Mouse (Mus musculus): ENCODE data around the gene Ank3. TPM values are rescaled to one million over a fixed set of nuclear protein-coding genes. Genes with fewer than 3 reads are reported as not detected.

Gene Ank3
- polyA plus RNA-seq, 1 experiment from 2014 or later, result 150 TPM

DNA sequence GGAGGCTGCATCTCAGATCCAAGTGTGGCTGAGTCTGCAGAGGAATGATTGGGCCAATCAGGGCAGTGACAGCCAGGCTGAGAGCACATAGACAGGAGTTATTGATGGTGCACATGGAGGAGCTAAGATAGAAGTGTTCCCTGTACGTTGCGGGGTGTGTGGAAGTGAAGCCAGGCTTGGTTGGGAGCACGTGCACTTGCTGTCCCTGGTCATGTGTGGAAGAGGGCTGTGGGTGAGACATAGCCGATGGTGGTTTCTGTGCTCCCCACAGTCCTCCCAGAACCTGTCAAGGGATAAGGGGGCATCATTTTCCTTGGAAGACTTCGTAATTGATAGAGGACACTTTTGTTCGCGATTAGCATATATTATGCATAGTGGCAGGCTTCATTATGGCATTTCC, 434.2 kb downstream of the Ank3 start:
- no peak overlapping the region for H3K4me2 ChIP-seq (ENCODE audit: low read length)
- H3K27ac ChIP-seq (replicated peaks; ENCODE audit: low read depth, low read length), result no peak overlapping the region
- ATAC-seq (ENCODE audit: low FRiP score, low TSS enrichment) (no peak), DNase-seq (no peak)
- H3K4me1 ChIP-seq (ENCODE audit: control insufficient read depth, insufficient read depth, low read length), result no peaks in the 10 kb centered on the region
- peaks cover 10% of the 10 kb centered on the region; the same call in 1 of the 2 replicates for H3K36me3 ChIP-seq (ENCODE audit: control insufficient read depth, insufficient read depth, low read length)
- H3K9me3 ChIP-seq (ENCODE audit: control insufficient read depth, low read length), result no peaks in the 10 kb centered on the region
- 72% methylated on average over 7 of the region's 7 CpGs for WGBS
- no peak overlapping the region for H3K4me3 ChIP-seq (replicated peaks; ENCODE audit: low read depth, low read length)
- H3K9ac ChIP-seq (replicated peaks; ENCODE audit: low read length), result no peak overlapping the region
- H3K27me3 ChIP-seq (ENCODE audit: control insufficient read depth, insufficient read depth, low read length), result no peaks in the 10 kb centered on the region

DNA sequence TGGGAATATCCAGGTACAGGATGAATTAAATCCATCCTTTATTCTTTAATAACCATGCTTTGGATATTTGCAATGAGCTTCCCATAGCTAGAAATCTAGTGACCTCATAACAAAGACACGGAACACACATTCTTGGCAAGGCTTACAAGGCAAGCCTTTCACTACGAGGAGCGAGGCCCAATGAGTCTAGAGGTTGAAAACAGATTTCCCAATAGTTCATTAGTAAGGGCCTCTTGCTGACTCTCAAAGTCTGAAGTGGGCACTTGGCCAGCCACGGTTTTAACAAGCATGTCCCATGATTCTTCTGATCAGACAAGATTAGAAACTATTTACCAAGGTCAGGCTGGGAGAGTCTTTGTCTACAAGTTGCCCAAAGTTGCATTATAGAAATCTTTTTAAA, 436.1 kb downstream of the Ank3 start:
- H3K4me3 ChIP-seq (replicated peaks; ENCODE audit: low read depth, low read length), result no peak overlapping the region
- peaks cover 10% of the 10 kb centered on the region; the same call in 1 of the 2 replicates for H3K36me3 ChIP-seq (ENCODE audit: control insufficient read depth, insufficient read depth, low read length)
- H3K4me1 ChIP-seq (ENCODE audit: control insufficient read depth, insufficient read depth, low read length), result no peaks in the 10 kb centered on the region
- H3K4me2 ChIP-seq (ENCODE audit: low read length), result no peak overlapping the region
- 72% methylated on average over 4 of the region's 4 CpGs for WGBS
- H3K27me3 ChIP-seq (ENCODE audit: control insufficient read depth, insufficient read depth, low read length), result no peaks in the 10 kb centered on the region
- H3K27ac ChIP-seq (replicated peaks; ENCODE audit: low read depth, low read length), result no peak overlapping the region
- H3K9me3 ChIP-seq (ENCODE audit: control insufficient read depth, low read length), result no peaks in the 10 kb centered on the region
- ATAC-seq (ENCODE audit: low FRiP score, low TSS enrichment), result no peak
- no peak for DNase-seq
- no peak overlapping the region for H3K9ac ChIP-seq (replicated peaks; ENCODE audit: low read length)

DNA sequence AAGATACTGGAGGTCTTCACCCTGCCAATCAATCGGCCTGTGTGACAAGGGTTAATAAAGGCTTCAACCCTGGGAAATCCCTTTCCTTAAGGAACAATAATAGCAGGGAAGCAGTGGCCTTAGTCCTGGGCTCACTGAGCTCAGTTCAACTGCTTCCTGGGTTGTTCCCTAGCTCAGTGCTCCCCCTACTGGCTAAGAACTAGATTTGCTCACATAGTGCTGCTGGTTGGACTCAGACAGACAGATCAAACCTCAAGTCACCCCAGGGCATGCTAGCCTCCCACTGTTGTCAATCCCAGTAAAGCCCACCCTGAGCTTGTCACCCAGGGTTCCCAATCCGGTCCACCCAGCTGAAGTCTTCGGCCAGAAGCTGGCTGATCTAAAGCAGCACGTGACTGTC, 447.2 kb downstream of the Ank3 start:
- H3K36me3 ChIP-seq (ENCODE audit: control insufficient read depth, insufficient read depth, low read length), result peaks cover 9% of the 10 kb centered on the region
- H3K27me3 ChIP-seq (ENCODE audit: control insufficient read depth, insufficient read depth, low read length), result no peaks in the 10 kb centered on the region
- 38% methylated on average over 4 of the region's 4 CpGs for WGBS
- H3K9me3 ChIP-seq (ENCODE audit: control insufficient read depth, low read length), result no peaks in the 10 kb centered on the region
- H3K4me3 ChIP-seq (replicated peaks; ENCODE audit: low read depth, low read length), result no peak overlapping the region
- 0 out of 2 replicates have a peak overlapping the region, but pooled peaks have one; percentile 14 for H3K27ac ChIP-seq (replicated peaks; ENCODE audit: low read depth, low read length)
- DNase-seq (peak; percentile 90), ATAC-seq (ENCODE audit: low FRiP score, low TSS enrichment) (peak; percentile 71)
- no peaks in the 10 kb centered on the region for H3K4me1 ChIP-seq (ENCODE audit: control insufficient read depth, insufficient read depth, low read length)
- no peak overlapping the region; the same call in 1 of the 2 replicates for H3K9ac ChIP-seq (replicated peaks; ENCODE audit: low read length)
- no peak overlapping the region for H3K4me2 ChIP-seq (ENCODE audit: low read length)

DNA sequence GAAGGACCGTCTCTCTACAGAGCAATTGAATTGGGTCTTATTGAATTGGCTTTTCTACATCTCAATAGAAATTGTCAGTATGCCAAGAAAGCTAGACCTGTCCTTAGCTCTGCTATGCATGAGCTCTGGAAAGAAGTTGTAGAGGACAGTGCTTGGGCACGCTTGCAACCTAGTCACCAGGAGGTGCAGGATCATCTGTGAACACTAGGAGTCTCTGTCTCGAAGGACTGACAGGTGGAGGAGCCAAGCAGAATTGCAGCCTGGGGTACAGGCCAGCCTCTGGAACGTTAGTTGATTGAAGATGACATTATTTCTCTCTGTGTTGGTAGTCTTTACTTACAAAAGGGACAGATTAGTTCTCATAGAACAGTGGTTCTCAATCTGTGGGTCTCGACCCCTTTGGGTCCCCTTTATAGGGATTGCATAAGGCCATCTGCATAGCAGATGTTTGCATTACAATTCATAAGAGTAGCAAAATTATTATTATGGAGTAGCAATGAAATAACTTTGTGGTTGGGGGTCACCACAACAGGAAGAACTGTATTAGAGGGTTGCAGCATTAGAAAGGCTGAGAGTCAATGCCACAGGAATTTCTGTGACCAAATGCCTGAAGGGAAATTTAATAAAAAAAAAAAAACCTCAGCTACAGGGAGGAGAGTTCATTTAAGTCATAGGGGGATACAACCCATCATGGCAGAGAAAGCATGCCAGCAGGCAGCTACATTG, 454.0 kb downstream of the Ank3 start:
- ATAC-seq (ENCODE audit: low FRiP score, low TSS enrichment), result no peak

DNA sequence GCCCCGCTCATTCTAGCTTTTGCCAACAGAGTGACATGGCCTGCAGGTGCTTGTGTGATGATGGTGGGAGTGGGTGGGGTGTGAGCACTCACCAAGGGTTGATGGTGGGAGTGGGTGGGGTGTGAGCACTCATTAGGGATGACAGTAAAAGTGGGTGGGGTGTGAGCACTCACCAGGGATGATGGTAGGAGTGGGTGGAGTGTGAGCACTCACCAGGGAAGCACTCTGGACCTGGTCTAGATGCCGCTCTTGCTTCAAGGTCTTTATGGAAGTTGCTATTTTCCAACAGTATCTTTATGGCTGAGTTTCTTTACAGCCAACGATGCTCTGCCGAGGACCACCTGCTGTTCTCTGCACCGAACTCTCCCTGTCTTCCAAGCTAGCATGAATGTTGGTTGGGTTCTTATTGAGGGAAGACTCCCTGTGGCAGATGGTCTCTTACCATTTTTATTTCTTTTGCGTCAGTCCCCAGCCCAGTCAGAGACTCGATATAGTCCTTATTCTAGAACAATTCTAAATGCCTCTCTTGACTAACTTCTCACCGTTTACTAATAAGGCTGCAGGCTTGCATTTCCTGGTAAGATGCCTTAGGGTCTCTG, 456.1 kb downstream of the Ank3 start:
- peaks cover 14% of the 10 kb centered on the region for H3K36me3 ChIP-seq (ENCODE audit: control insufficient read depth, insufficient read depth, low read length)
- H3K4me3 ChIP-seq (replicated peaks; ENCODE audit: low read depth, low read length), result no peak overlapping the region
- H3K4me1 ChIP-seq (ENCODE audit: control insufficient read depth, insufficient read depth, low read length), result peaks cover 13% of the 10 kb centered on the region
- WGBS, result 94% methylated on average over 8 of the region's 8 CpGs
- no peak overlapping the region for H3K27ac ChIP-seq (replicated peaks; ENCODE audit: low read depth, low read length)
- H3K9ac ChIP-seq (replicated peaks; ENCODE audit: low read length), result no peak overlapping the region
- no peak overlapping the region for H3K4me2 ChIP-seq (ENCODE audit: low read length)
- ATAC-seq (ENCODE audit: low FRiP score, low TSS enrichment) (no peak), DNase-seq (no peak)
- no peaks in the 10 kb centered on the region for H3K27me3 ChIP-seq (ENCODE audit: control insufficient read depth, insufficient read depth, low read length)
- H3K9me3 ChIP-seq (ENCODE audit: control insufficient read depth, low read length), result no peaks in the 10 kb centered on the region

More for the DNA sequence above, 454.0 kb downstream of the Ank3 start:
- H3K36me3 ChIP-seq (ENCODE audit: control insufficient read depth, insufficient read depth, low read length), result peaks cover 14% of the 10 kb centered on the region
- no peaks in the 10 kb centered on the region for H3K9me3 ChIP-seq (ENCODE audit: control insufficient read depth, low read length)
- H3K4me1 ChIP-seq (ENCODE audit: control insufficient read depth, insufficient read depth, low read length), result no peaks in the 10 kb centered on the region
- H3K27ac ChIP-seq (replicated peaks; ENCODE audit: low read depth, low read length), result no peak overlapping the region
- H3K27me3 ChIP-seq (ENCODE audit: control insufficient read depth, insufficient read depth, low read length), result no peaks in the 10 kb centered on the region
- no peak for DNase-seq
- no peak overlapping the region for H3K4me3 ChIP-seq (replicated peaks; ENCODE audit: low read depth, low read length)
- 67% methylated on average over 5 of the region's 5 CpGs for WGBS
- H3K4me2 ChIP-seq (ENCODE audit: low read length), result no peak overlapping the region
- no peak overlapping the region for H3K9ac ChIP-seq (replicated peaks; ENCODE audit: low read length)

DNA sequence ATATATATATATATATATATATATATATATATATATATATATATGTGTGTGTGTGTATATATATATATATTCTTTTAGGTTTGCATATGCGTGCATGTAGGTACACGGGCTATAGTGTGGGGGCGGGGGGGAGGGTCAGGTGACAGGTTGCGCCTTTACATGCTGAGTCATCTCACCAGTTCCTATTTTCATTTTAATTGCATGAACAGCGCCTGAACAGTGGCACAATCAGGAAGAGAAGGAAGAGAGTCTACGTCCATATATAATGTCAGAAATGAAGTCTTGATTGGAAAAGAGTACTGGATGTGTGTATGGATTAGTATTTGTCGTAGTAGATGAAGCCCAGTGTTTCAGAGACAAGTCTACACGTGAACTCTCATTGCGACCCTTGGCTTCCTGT, 459.4 kb downstream of the Ank3 start:
- peaks cover 13% of the 10 kb centered on the region for H3K4me1 ChIP-seq (ENCODE audit: control insufficient read depth, insufficient read depth, low read length)
- DNase-seq (no peak), ATAC-seq (ENCODE audit: low FRiP score, low TSS enrichment) (no peak)
- no peaks in the 10 kb centered on the region for H3K36me3 ChIP-seq (ENCODE audit: control insufficient read depth, insufficient read depth, low read length)
- H3K4me2 ChIP-seq (ENCODE audit: low read length), result no peak overlapping the region
- no peak overlapping the region for H3K4me3 ChIP-seq (replicated peaks; ENCODE audit: low read depth, low read length)
- peak overlapping the region; percentile 85 for H3K27ac ChIP-seq (replicated peaks; ENCODE audit: low read depth, low read length)
- 94% methylated on average over 9 of the region's 9 CpGs for WGBS
- H3K27me3 ChIP-seq (ENCODE audit: control insufficient read depth, insufficient read depth, low read length), result no peaks in the 10 kb centered on the region
- no peak overlapping the region for H3K9ac ChIP-seq (replicated peaks; ENCODE audit: low read length)
- H3K9me3 ChIP-seq (ENCODE audit: control insufficient read depth, low read length), result no peaks in the 10 kb centered on the region

DNA sequence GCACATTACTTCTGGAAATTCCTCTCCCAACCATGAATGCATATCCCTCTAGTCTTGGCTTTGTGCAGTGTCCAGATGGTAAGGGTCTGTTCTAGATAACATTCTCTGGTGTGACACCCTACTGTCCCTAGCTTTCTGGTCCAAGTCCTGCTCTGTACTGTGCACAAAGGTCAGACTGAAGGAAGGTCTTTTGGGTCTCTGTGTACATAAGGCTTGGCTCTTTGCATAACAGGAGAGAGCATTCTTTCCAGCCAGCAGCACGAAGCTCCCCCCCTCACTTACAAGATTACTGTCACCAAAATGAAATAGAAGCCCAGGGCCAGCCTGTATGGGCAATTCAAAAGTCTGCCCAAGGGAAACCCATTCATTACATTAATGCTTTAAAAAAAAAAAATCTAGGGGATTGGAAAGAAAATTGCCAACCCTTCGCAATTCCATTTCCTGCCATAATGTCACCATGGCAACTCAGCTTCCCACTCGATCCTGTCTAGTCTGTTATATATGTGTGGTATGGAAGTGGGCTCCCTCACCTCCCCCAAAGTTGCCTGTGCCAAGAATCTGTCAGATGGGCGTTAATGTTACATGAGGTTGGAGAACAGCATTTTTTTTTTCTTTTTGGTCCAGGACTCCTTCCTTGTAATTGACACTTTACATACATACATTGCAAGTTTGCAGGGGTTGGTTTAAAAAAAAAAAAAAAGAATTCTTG, 460.5 kb downstream of the Ank3 start:
- 0 out of 2 replicates have a peak overlapping the region, but pooled peaks have one; percentile 13 for H3K4me2 ChIP-seq (ENCODE audit: low read length)
- H3K27ac ChIP-seq (replicated peaks; ENCODE audit: low read depth, low read length), result peak overlapping the region; percentile 85
- WGBS, result 10% methylated on average over 4 of the region's 4 CpGs
- no peaks in the 10 kb centered on the region for H3K9me3 ChIP-seq (ENCODE audit: control insufficient read depth, low read length)
- no peaks in the 10 kb centered on the region for H3K36me3 ChIP-seq (ENCODE audit: control insufficient read depth, insufficient read depth, low read length)
- no peaks in the 10 kb centered on the region for H3K27me3 ChIP-seq (ENCODE audit: control insufficient read depth, insufficient read depth, low read length)
- ATAC-seq (ENCODE audit: low FRiP score, low TSS enrichment), result peak; percentile 78
- peak; percentile 80 for DNase-seq
- no peak overlapping the region for H3K4me3 ChIP-seq (replicated peaks; ENCODE audit: low read depth, low read length)
- H3K9ac ChIP-seq (replicated peaks; ENCODE audit: low read length), result no peak overlapping the region; the same call in 1 of the 2 replicates
- peaks cover 13% of the 10 kb centered on the region for H3K4me1 ChIP-seq (ENCODE audit: control insufficient read depth, insufficient read depth, low read length)

DNA sequence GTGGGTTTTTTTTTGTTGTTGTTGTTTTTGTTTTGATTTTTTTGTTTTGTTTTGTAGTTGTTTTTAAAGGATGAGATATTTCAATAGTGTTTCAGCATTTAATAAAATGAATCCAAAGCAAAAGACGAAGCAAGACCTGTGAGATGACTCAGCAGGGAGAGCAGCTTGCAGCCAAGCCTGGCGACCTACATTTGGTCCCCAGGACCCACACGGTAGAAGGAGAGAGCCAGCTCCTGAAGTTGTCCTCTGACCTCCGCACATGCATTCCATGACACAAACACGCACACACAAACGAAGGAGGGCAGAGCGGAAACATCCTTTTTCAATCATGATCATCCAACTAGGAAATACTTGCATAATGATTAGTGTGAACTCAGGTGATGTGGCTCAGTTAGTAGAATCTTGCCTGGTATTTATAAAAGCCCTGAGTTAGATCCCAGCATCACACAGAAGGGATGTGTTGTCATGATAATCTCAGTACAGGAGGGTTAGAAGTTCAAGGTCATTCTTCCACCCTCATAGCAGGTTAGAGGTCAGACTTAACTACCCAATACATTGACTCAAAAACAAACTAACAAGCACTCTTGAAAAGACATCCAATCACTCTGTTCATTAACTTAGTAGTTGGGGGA, 461.4 kb downstream of the Ank3 start:
- 75% methylated on average over 7 of the region's 7 CpGs for WGBS
- H3K9me3 ChIP-seq (ENCODE audit: control insufficient read depth, low read length), result no peaks in the 10 kb centered on the region
- H3K4me3 ChIP-seq (replicated peaks; ENCODE audit: low read depth, low read length), result no peak overlapping the region
- H3K9ac ChIP-seq (replicated peaks; ENCODE audit: low read length), result no peak overlapping the region
- peaks cover 13% of the 10 kb centered on the region for H3K4me1 ChIP-seq (ENCODE audit: control insufficient read depth, insufficient read depth, low read length)
- H3K27me3 ChIP-seq (ENCODE audit: control insufficient read depth, insufficient read depth, low read length), result no peaks in the 10 kb centered on the region
- no peak for ATAC-seq (ENCODE audit: low FRiP score, low TSS enrichment)
- H3K4me2 ChIP-seq (ENCODE audit: low read length), result no peak overlapping the region
- DNase-seq, result no peak
- H3K27ac ChIP-seq (replicated peaks; ENCODE audit: low read depth, low read length), result 0 out of 2 replicates have a peak overlapping the region, but pooled peaks have one; percentile 5
- no peaks in the 10 kb centered on the region for H3K36me3 ChIP-seq (ENCODE audit: control insufficient read depth, insufficient read depth, low read length)

Measured in midbrain, embryonic 14.5 days (tissue).